Mouse (Mus musculus) right cerebral cortex, postnatal 25 days (tissue): Measurements from ENCODE around the gene 2310030G06Rik.
A peak's percentile ranks its signal among the peaks of the same experiment; 100 is the strongest.

Experiments
- DNase-seq: peaks from one replicate; pipeline ENCODE4 v3.0.0; 2022

2310030G06Rik gene

GRCm38 (mm10) chr9:50740867-50741784, 5.2 kb downstream of the 2310030G06Rik start:
- no peak for DNase-seq

GRCm38 (mm10) chr9:50738914-50739870, 7.1 kb downstream of the 2310030G06Rik start, which contains the start of gene Dixdc1:
Dixdc1 (minus strand) TSS chr9:50739517.
- DNase-seq: peak; percentile 86

GRCm38 (mm10) chr9:50734989-50735388, 11.3 kb downstream of the 2310030G06Rik start:
- no peak for DNase-seq

- DNase-seq: no peak
These were observed 13.8 kb downstream of the 2310030G06Rik start for GRCm38 (mm10) chr9:50732560-50732959.

GRCm38 (mm10) chr9:50729600-50729999, 16.7 kb downstream of the 2310030G06Rik start:
- no peak for DNase-seq

GRCm38 (mm10) chr9:50727925-50728651, 18.2 kb downstream of the 2310030G06Rik start:
- DNase-seq: peak; percentile 90

- peak; percentile 68 for DNase-seq
These were observed 19.0 kb downstream of the 2310030G06Rik start for GRCm38 (mm10) chr9:50727171-50727924.

- DNase-seq: no peak
These were observed 20.3 kb downstream of the 2310030G06Rik start for GRCm38 (mm10) chr9:50725921-50726590.

GRCm38 (mm10) chr9:50724661-50725330, 21.5 kb downstream of the 2310030G06Rik start:
- DNase-seq: no peak

GRCm38 (mm10) chr9:50724147-50724546, 22.2 kb downstream of the 2310030G06Rik start:
- no peak for DNase-seq

- DNase-seq: no peak
These were observed 22.9 kb downstream of the 2310030G06Rik start for GRCm38 (mm10) chr9:50723406-50723805.

GRCm38 (mm10) chr9:50722451-50722911, 23.9 kb downstream of the 2310030G06Rik start:
- no peak for DNase-seq

GRCm38 (mm10) chr9:50721061-50721460, 25.3 kb downstream of the 2310030G06Rik start:
- no peak for DNase-seq

GRCm38 (mm10) chr9:50718878-50719277, 27.5 kb downstream of the 2310030G06Rik start:
- DNase-seq: no peak

GRCm38 (mm10) chr9:50714188-50714587, 32.1 kb downstream of the 2310030G06Rik start:
- DNase-seq: no peak

GRCm38 (mm10) chr9:50711337-50711736, 35.0 kb downstream of the 2310030G06Rik start:
- DNase-seq: no peak

GRCm38 (mm10) chr9:50709108-50709507, 37.2 kb downstream of the 2310030G06Rik start:
- DNase-seq: no peak

GRCm38 (mm10) chr9:50704907-50705306, 41.4 kb downstream of the 2310030G06Rik start:
- DNase-seq: no peak

- DNase-seq: no peak
These were observed 45.2 kb downstream of the 2310030G06Rik start for GRCm38 (mm10) chr9:50700921-50701691.
